Mouse (Mus musculus) erythroid progenitor cell, adult 5-6 weeks (primary cell): Measurements from ENCODE around the gene Ly86. TPM values are rescaled to one million over a fixed set of nuclear protein-coding genes. Genes with fewer than 3 reads are reported as not detected.

Source experiments
- ATAC-seq: replicated peaks from 2 replicates; pipeline ENCODE4 v1.8.0; 2016; ENCODE audit warnings: moderate number of reproducible peaks, mild to moderate bottlenecking, moderate TSS enrichment, inconsistent platforms; ENCODE audit not compliant: poor library complexity, low FRiP score, severe bottlenecking
- total RNA-seq, 2 experiments: library from RNA; stranded (forward) in 1 of 2; stranded (reverse) in 1 of 2; fragments of 150-400 nt in 1 of 2; fragments of 186-747, 209-891 nt in 1 of 2; gene quantifications; 2 replicates each; pipeline versions ENCODE4 v1.2.3 to v1.2.4; 2015 to 2017; ENCODE audit warnings: low replicate concordance in 2 of 2

Ly86 gene
- total RNA-seq, 2 experiments from 2014 or later: 19.3 to 39.4 TPM

DNA sequence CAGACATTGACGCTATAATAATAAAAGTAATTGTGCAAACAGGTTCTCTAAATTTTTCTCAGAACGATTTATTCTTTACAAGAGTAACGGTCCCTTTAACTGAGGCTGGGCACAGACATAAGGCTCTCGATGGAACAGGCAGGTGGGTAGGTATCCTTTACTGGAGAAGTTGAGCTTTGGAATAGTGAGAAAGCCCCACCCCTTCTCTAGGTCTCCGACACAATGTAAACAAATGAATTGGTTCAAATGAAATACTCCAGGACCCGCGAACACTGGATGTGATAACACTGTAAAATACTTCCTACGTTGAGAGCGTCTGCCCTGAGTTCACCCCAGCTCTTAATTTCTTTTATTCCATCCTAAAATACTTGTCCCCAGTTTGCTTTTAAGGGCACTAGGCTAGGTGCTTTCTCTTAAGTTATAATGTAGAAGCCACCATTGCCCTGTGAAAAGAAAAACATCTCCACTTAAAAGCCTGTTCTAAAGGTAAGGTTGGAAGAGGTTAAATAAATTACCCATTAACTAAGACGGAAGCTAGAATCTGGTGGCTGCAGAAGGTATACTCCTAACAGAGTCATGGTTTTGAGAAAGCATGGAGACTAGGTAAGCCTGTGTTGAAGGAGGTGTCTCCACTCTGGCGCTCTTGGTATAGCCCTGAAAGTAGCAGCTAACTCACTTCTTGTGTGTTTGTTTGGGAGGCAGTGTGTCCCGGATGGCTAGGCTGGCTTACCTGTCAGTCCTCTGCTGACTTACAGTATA, 81.7 kb downstream of the Ly86 start:
- ATAC-seq: no peak

DNA sequence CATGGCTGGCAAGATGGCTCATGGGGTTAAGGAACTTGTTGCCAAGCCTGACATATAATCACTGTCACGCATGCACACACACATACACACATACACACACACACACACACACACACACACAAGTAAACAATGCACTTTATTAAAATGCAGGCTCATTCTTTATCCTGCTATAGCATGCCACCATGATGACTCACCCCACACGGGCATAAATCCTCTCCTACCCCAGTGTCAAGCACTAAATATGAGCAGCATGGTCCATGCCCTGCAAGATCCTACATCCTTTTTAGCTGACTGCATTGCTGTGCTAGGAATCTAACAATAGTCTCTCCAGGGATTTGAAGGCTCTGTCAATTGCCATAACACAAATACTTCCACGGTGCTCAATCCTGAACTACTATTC, 83.5 kb downstream of the Ly86 start:
- ATAC-seq: no peak

DNA sequence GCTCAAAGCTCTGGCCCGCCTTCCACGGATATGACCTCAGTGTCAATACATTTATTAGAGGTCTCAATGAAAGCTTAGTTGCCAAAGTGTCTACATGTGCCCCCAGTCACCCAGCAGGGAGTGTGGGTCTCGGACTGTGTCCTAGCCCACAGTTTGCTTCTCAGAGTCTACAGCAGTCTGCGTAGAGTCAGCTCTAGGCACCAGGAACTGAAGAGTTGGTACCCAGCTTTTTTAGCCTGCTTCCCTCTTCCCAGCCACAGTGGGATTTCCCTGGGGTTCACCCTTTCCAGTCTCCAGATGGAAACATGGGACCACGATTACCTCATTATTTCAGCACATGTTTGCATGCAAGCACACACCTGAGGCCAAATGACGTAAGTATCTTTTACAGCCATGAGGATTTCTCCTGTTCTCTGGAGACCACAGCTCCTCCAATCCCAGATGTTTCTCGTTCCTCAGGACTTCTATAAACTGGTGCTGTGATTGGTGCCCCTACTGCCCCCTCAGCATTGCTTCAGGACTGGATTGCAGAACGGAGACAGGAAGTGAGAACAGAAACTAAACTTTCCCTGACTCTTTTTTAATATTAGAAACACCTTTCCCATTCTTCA, 84.8 kb downstream of the Ly86 start:
- no peak for ATAC-seq

DNA sequence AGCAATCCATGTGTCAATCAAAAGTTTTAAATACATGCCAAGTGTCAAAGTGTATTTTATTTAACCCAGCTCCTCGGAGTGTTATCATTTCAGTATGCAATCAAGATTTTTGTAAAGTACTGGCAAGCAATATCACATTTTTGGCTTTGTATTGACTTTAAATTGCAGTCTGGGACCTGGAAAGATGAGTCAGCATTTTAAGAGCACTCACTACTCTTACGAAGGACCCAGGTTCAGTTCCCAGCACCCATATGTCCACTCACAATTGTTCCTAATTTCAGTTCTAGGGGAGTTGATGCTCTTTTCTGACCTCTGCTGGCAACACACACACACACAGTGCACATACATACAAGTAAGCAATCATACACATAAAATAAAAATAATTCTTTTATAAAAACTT, 86.7 kb downstream of the Ly86 start:
- no peak for ATAC-seq

DNA sequence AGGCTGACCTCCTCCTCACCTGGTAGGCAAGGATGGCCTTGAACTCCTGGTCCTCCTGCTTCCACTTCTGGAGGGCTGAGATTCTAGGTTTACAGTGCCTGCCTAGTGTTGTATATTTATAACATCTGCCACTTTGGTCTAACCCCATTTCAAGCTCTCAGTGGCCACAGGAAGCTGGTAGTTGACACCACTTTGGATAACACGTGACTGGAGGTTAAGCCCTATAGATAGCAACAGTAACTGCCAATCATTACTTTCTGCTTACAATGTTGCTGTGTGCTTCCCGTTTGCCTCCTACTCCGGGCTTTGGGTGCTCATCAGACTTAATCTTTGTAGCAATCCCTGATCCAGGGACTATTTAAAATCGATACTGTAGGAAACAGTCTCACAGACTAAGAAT, 87.6 kb downstream of the Ly86 start:
- ATAC-seq: no peak

DNA sequence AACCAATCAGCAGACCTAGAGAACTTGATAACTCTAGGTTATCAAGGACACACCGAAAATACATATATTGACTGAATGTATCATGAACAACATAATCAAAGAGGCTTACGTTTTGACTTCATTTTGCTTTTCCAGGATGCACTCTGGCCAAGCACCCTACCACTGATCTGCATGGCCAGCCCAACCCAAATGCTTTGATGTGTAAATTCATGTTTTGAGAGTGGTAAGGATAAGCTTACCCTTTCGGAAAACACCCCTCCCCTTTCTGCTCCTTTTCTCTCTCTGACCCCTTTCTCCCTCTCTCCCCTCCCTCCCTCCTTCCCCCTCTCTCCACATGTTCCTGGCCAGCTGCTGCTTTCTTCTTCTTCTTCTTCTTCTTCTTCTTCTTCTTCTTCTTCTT, 88.1 kb downstream of the Ly86 start:
- ATAC-seq: no peak

DNA sequence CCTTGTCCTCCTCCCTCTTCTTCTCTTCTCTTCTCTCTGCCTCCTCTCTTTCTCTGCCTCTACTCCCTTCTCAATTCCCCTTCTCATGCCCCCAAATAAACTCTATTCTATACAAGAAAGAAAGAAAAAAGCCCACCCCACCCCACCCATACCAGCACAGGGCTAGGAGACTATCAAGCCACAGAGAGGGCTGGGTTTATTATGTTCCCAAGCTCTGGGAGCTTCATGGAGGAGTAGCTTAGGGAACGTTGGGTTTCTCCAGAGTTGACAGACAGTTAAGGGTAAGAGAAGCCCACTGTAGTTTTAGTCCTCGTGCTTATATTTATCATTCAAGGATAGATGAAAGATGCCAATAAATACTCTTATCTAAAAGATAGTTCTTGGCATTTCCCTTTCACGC, 88.7 kb downstream of the Ly86 start:
- ATAC-seq: no peak

DNA sequence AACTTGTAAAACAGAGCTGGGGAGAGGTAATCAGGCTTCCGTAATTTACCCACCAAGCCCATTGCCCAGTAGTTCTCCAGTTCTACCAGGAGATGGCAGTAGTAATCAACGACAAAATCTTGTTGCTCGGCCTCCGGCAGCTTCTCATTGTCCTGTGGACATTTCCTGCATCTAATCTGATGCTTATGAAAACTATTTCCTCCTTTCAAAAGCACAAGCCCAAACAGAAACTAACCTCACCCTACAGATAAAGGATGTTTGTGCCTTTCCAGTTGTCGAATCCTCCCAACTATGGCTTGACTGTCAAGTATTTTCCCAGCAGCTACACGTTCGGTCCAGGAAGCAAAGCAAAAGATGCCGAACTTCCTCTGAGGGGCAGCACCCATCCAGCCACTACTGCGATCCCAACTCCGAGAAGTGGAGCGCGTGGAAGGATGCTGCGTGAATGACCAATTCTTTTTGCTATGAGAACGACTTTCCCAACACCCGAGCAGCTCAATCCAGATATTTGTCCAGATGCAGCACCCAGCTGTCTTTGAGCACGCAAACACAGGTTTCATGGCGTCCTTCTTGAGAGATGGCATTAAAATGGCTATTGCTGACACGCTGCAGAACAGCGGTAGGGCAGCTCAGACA, 89.2 kb downstream of the Ly86 start:
- ATAC-seq: no peak

DNA sequence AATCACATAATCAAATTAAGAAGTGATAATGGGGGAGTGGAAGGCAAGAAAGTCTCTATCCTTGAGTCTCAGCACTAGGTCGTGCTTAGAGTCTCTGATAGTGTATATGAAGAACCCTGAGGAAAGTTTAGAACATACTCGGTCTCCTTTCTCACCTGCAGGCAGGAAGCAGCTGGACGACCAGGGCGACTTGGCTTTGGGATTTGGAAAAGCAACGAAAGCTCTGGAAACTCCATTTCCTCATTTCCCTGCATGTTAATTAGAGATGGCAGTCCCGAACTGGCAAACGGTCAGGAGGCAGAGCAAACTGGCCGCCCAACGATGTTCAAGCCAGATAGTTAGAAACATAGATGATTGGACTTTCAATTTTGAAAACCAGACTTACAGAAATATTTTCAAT, 89.8 kb downstream of the Ly86 start:
- ATAC-seq: no peak

DNA sequence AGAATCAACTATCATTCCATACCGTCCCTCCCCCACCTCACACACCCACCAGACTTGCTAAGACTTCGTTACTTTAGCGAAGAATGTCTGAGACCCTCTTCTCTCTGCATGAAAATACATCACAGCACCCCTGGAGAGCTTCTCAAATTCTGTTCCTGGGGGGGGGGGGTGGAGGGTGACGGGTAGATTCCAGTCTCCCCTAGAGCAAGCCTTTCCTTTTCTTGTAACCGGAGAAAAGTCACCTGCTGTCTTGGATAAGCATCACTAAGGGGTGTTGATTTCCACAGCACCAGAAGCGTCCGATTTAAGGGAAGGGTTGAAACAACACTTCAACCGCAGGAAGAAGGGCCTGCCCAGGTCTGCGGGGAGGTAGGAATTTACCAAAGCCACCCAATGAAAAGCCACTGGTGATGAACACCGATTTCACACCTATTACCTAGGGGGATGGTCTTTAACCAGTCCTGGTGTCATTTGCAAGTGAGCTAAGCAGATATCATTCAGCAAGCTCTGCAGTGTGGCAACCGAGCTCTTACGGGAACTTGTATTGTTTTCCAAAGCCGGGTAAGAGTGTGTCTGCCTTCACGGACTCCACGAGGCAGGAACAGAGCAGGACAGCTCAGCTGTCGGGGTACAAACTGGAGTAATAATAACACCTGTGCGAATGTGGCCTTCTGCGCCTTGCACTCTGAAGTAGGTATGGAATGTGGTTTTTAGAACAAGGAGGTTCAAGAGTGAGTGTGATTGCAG, 91.4 kb downstream of the Ly86 start:
- ATAC-seq: no peak

DNA sequence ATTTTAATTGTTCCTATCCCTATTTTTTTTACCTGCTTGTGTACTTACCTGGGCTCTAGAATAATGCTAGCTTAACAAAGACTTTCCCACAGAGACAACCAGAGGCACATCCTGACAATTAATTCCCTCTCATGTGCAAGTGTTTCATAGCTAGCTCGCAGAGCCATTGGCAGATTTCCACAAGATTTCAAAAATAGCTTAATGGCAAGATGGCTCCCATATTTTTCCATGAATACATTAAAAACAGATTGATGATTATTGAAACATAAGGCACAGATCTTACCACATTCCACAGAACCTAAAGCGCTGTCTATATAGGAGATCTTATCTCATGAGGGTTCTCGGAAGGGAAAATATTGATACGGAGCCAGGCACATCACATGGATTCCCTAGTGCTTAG, 93.8 kb downstream of the Ly86 start:
- no peak for ATAC-seq

DNA sequence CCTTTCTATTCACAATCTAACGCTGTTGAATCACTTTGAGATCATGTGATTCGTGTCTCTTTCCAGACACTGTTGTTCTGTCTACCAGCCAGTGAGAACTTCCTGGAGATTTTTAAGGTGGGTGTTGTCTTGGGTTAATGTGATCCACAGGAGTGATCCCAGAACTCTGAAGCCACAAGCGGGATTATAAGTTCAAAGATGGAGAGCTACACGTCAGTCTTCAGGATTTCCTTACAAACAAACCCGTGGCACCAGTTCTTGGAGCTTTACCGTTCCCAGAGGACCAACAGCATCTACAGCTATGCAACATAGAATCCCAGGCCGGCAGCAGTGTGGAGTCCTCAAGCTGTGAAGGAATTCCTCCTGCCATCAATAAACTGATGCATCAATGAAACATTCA, 94.5 kb downstream of the Ly86 start:
- no peak for ATAC-seq

DNA sequence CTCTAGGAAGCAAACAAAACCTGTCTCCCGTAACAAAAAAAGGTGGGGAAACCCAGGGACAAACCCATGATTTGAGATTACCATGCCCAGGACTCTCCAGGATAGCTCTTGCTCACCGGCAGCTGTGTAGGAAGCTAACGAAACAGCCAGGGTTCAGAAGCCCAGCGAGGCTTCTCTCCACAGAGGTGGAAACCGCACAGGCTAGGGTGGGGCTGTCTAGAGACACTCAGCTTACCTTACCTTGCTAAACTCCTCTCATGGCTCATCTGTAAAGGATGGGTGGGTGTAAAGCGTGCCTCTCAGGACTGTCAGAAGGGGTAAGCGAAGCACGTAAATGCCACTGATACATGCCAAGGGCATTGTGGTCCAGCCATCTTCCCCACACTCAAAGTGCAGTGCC, 94.9 kb downstream of the Ly86 start:
- no peak for ATAC-seq

DNA sequence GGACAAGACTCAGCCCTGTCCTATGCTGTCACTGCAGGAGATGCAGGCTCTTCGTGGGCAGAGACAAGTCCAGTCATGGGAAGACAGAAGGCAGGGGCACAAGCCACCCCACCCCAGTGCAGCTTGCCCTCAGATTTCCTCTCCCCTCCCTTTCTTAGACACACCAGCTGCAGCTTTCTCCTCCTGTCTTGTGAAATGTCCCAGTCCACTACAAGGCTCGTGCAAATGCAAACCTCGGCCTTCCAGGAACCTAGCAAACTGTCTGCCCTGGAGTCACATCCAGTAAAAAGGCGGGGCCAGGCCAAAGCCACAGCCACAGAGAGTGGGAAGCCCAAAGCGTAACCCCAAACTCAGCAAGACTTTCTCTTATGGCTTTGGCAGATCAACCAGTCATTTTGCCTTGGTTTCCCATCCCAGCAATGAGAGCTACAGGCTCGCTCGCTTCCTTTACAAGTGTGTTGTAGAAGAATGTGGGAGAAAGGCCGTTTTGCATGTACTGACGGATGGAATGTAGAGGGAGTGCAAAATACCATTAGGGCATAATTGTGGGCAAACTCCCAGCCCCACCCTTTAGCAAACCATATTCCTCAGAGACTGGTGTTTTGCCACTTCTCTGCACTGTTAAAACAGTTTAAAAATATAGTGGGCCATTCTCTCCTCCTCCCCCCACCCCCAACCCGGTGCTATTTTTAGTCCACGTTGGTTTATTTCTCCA, 95.7 kb downstream of the Ly86 start:
- no peak for ATAC-seq

DNA sequence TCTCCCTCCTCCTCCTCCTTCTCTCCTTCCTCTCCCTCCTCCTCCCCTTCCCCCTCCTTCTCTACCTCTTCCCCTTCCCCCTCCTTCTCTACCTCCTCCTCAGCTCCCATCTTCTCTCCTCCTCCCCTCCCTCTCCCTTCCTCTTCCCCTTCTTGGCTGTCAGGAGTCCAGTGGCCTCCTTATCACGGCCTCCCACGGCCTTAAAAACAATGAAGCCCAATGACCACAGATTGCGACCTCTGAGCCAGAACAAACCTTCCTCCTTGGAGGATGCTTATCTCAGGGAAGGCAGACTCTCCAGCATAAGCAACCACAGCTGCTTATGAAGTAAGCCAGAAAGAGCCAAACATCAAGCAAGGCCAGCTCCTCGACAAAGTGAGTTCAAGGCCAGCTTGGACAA, 97.0 kb downstream of the Ly86 start:
- ATAC-seq: no peak

DNA sequence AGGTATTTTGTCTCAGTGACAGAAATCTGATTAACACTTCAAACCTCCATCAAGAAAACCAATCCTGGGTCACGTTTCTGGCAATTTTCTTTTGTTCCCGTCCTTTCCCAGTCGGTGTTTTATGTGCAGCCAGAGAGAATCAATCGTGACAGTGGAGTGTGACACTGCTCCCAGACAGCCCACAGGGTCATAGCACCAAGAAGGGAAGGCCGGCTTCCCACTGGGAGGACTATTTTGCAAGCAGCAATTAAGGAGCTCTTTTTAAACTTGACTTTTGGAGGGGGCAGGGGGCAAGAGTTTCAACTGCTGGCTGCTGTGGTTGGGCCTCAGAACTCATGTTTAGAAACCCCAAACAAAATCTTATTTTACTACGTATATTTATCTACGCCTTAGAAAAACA, 97.5 kb downstream of the Ly86 start:
- ATAC-seq: no peak

DNA sequence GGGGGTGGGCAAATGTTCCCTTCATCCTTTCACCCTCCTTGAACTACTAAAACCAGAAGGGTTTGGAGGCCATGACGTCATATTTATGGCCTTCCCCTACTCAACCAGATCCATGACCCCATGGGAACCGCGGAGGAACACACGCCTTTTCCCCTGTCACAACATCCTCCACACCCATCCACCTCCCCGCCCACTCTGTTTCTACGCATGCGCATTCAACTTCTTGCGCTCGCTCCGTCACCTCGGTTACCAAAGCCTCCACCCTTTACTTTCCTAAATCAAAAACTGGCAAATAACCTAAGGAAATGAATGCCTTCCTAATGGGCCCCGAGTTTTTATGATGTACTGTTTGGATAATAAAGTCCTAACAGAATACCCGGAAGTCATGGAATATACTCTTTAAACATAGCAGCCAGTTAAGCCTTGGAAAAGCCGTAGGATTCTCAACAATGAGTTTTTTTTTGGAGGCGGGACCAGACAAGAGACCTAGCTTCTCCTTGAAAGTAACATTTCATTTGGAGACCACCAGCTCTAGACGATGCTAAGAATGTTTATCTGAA, 101.8 kb downstream of the Ly86 start:
- ATAC-seq: no peak

DNA sequence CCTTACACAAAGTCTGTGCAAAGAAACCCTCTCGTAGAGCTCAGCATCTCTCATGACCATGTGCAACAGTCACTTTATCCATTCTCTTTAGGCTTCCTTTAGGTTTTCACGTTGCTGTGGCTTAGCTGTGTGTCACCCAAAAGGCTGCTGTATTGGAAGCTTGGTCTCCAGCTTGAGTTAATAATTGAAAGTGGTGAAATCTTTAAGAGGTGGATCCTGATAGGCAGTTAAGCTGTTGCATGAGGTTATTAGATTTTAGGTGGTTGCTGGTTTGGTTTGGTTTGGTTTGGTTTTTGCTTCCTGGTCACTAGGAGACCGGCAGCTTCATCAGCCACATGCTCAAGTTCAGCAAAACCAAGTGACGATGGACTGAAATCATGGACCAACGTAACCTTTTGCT, 106.0 kb downstream of the Ly86 start:
- ATAC-seq: no peak

DNA sequence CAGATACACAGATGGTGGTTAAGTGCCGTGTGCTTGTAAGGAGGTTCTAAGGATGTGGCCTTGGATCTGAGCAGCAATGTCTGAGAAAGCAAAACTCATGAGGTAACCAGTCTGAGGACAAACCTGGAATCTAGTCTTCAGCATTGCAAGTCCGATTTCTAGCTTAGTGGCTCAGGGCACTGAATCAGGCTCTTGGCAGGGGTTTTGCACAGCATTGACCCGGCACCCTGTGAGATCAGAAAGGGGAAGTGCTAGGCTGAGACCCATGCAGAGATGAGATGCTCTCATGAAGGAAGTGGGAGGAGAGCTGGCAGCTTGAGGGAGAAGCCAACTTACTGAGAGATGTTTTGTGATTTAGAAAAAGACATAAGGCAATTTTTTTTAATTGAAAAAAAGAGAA, 106.5 kb downstream of the Ly86 start:
- no peak for ATAC-seq
